Mouse (Mus musculus) ES-E14 (cell line): ENCODE measurements around the gene Siah1a.

Experiments
- CHD2 ChIP-seq: IDR thresholded peaks from 2 replicates; pipeline ENCODE4 v1.6.1; 2014; ENCODE audit warnings: mild to moderate bottlenecking, low read depth, low read length, inconsistent platforms
- HCFC1 ChIP-seq: IDR thresholded peaks from 2 replicates; pipeline ENCODE4 v1.6.1; 2012; ENCODE audit warnings: low read length, inconsistent platforms, borderline replicate concordance; ENCODE audit not compliant: insufficient read depth
- MAFK ChIP-seq: IDR thresholded peaks from 2 replicates; pipeline ENCODE4 v1.6.1; 2014; ENCODE audit warnings: mild to moderate bottlenecking, low read depth, low read length, inconsistent platforms; ENCODE audit not compliant: insufficient read depth
- ZC3H11A ChIP-seq: IDR thresholded peaks from 2 replicates; pipeline ENCODE4 v1.6.1; 2012; ENCODE audit warnings: low read depth, mild to moderate bottlenecking, inconsistent platforms, low read length, borderline replicate concordance
- ZNF384 ChIP-seq: IDR thresholded peaks from 2 replicates; pipeline ENCODE4 v1.6.1; 2012; ENCODE audit warnings: low read depth, low read length, inconsistent platforms

GRCm38 (mm10) chr8:86756948-86757733, 11.4 kb upstream of the Siah1a start:
- TF ChIP-seq CHD2 = no peak
- TF ChIP-seq HCFC1 = 0 out of 2 replicates have a peak, but pooled peaks have one; percentile 29
- no peak for TF ChIP-seq ZNF384
- TF ChIP-seq ZC3H11A = no peak
- TF ChIP-seq MAFK = no peak
